Mouse (Mus musculus): ENCODE results near the gene Rbmx2. TPM values are rescaled to one million over a fixed set of nuclear protein-coding genes. Genes with fewer than 3 reads are reported as not detected.
A peak's percentile ranks its signal among the peaks of the same experiment; 100 is the strongest.

The Rbmx2 gene
- 11.4 to 17.2 TPM (median 17.0 TPM) in 3 replicates for total RNA-seq (2017)

- peak; percentile 91 for ATAC-seq (replicated peaks; ENCODE audit: insufficient number of reproducible peaks, low FRiP score, low TSS enrichment, poor library complexity, severe bottlenecking)
Observed at GRCm38 (mm10) chrX:48694864-48695371, at the start of gene Rbmx2. Rbmx2 (plus strand) TSS chrX:48695004.

GRCm38 (mm10) chrX:48666807-48667206, 28.0 kb upstream of the Rbmx2 start:
- ATAC-seq (replicated peaks; ENCODE audit: insufficient number of reproducible peaks, low FRiP score, low TSS enrichment, poor library complexity, severe bottlenecking): no peak

- ATAC-seq (replicated peaks; ENCODE audit: insufficient number of reproducible peaks, low FRiP score, low TSS enrichment, poor library complexity, severe bottlenecking): no peak
Observed at GRCm38 (mm10) chrX:48669588-48669987, 25.2 kb upstream of the Rbmx2 start.

- ATAC-seq (replicated peaks; ENCODE audit: insufficient number of reproducible peaks, low FRiP score, low TSS enrichment, poor library complexity, severe bottlenecking): no peak
Observed at GRCm38 (mm10) chrX:48671714-48672113, 23.1 kb upstream of the Rbmx2 start.

- no peak for ATAC-seq (replicated peaks; ENCODE audit: insufficient number of reproducible peaks, low FRiP score, low TSS enrichment, poor library complexity, severe bottlenecking)
Observed at GRCm38 (mm10) chrX:48674171-48674570, 20.6 kb upstream of the Rbmx2 start, which contains the start of gene Gpr119. Gpr119 (minus strand) TSS chrX:48674478.

- no peak for ATAC-seq (replicated peaks; ENCODE audit: insufficient number of reproducible peaks, low FRiP score, low TSS enrichment, poor library complexity, severe bottlenecking)
Observed at GRCm38 (mm10) chrX:48683451-48683850, 11.4 kb upstream of the Rbmx2 start.

- ATAC-seq (replicated peaks; ENCODE audit: insufficient number of reproducible peaks, low FRiP score, low TSS enrichment, poor library complexity, severe bottlenecking): no peak
Observed at GRCm38 (mm10) chrX:48683857-48684256, 10.9 kb upstream of the Rbmx2 start.

- ATAC-seq (replicated peaks; ENCODE audit: insufficient number of reproducible peaks, low FRiP score, low TSS enrichment, poor library complexity, severe bottlenecking): no peak
Observed at GRCm38 (mm10) chrX:48694460-48694859, 344 bp upstream of the Rbmx2 start.

- ATAC-seq (replicated peaks; ENCODE audit: insufficient number of reproducible peaks, low FRiP score, low TSS enrichment, poor library complexity, severe bottlenecking): no peak
Observed at GRCm38 (mm10) chrX:48709701-48710100, 14.9 kb downstream of the Rbmx2 start.

- ATAC-seq (replicated peaks; ENCODE audit: insufficient number of reproducible peaks, low FRiP score, low TSS enrichment, poor library complexity, severe bottlenecking): no peak
Observed at GRCm38 (mm10) chrX:48712846-48713245, 18.0 kb downstream of the Rbmx2 start.

GRCm38 (mm10) chrX:48754710-48755283, 60.0 kb downstream of the Rbmx2 start:
- no peak for ATAC-seq (replicated peaks; ENCODE audit: insufficient number of reproducible peaks, low FRiP score, low TSS enrichment, poor library complexity, severe bottlenecking)

Other genes with a start within 250 kb of the Rbmx2 start
- gene Elf4, start 231.9 kb upstream of the Rbmx2 start, total RNA-seq (2017): 35.9 to 86.3 TPM (median 41.4 TPM) in 3 replicates
- 21.7 to 40.5 TPM (median 35.6 TPM) in 3 replicates for gene Aifm1, start 181.4 kb upstream of the Rbmx2 start, total RNA-seq (2017)
- 1.3 TPM in 1 of 3 replicates, not detected in the others for gene Rab33a, start 175.7 kb upstream of the Rbmx2 start, total RNA-seq (2017)
- 6.9 to 21.2 TPM (median 11.5 TPM) in 3 replicates for gene Zfp280c, start 100.5 kb upstream of the Rbmx2 start, total RNA-seq (2017)
- gene Slc25a14, start 71.6 kb upstream of the Rbmx2 start, total RNA-seq (2017): 5.8 to 11.1 TPM (median 7.9 TPM) in 3 replicates
- gene Gpr119, start 20.5 kb upstream of the Rbmx2 start, total RNA-seq (2017): not detected in 3 replicates
- gene Gm595, start 182.7 kb downstream of the Rbmx2 start, total RNA-seq (2017): not detected in 3 replicates